Mouse (Mus musculus) effector memory CD4-positive, alpha-beta T cell, adult 5 months (primary cell): ENCODE measurements around the gene Ces2g. TPM values are rescaled to one million over a fixed set of nuclear protein-coding genes. Genes with fewer than 3 reads are reported as not detected.

Experiments
- polyA plus RNA-seq: library from polyadenylated mRNA; unstranded; fragments of 100-300 nt; shearing (Covaris generic); gene quantifications from one replicate; pipeline ENCODE4 v1.2.1, GENCODE M21; 2017

Gene Ces2g
- not detected for polyA plus RNA-seq

DNA sequence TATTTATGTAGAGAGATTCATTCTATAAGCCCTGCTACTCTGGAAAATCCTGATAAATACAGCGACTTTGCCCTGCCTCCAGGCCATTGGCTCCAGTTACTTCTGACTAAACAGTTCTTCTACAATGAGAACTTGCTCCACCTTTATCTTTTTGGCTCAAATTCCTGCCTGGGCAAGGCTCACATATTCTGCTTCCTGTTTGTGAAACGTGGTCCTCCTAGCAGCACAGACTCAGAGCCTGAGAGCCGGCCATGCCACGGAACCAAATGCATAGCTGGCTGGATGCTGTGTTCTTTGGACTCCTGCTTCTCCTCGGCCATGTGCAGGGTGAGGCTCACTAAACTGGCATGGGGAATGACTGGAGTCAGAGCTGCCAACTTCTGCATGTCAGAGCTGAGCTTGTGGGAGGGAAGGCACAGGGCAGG, at the start of gene Ces2g:
Gene Ces2g (plus strand): TSS at position 182 of the 425 bp plus-strand sequence.

DNA sequence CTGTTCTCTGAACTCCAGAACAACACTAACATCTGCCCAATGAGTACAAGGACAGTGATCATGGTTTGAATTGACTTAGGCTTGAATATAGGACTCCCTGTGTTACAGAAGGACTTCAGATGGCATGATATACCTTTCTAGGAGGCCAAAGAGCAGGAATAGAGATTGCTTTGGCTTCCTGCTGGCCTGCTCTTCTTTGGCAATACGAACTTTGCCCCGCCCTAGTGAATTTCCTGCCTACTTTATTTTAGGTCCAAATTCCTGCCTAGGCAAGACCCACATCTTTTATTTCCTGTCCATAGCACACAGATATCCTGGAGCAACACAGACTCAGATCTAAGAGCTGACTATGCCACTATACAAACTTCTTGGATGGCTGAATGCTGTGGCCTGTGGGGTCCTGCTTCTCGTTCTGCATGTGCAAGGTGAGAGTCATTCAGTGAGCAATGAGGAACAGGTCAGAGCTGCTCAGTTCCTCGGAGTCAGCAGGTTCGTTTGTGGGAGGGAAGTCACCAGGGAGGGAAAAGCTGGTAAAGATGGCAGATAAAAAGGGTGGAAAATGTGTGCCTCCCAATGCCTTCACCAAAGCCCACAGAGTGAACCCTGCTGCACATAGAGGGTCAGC, 35.4 kb upstream of the Ces2g start, which contains the start of gene Ces2e:
Gene Ces2e (plus strand): TSS at position 289 of the 625 bp plus-strand sequence.

DNA sequence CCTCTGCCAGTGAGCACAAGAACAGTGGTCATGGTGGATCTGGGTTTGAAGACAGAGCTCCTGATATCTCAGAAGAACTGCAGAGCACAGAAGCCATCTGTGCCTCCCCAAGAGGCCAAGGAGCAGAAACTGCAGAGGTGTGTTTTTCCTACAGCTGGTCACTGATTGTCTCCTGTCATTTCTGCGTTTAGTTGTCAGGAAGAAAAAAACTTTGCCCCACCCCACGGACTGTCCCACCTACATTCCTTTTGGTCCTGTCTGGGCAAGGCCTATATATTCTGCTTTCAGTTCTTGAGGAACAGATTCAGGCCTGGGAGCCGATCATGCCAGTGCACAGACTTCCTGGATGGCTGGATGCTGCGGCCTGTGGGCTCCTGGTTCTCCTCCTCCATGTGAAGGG, 14.5 kb upstream of the Ces2g start, which contains the start of gene Ces2f:
Gene Ces2f (plus strand): TSS at position 301 of the 400 bp plus-strand sequence.

DNA sequence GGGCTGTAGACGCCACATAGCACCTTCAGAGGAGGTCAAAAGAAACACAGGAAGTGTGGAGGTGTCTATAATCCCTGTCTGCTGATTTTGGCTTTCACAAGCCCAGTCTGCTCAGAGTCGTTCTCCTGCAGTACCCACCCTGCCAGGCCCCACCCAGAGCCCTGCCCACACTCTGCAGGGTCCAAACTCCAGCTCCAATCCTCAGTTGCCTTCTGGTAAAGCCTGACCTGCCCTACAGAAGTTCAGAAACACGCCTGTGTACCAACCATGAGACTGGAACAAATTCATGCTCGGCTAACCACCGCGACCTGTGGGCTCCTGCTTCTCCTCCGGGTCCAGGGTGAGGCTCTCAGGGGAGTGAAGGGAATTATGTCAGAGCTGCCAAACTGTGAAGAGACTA, 39.1 kb downstream of the Ces2g start, which contains the start of gene Ces2h:
Gene Ces2h (plus strand): TSS at position 268 of the 400 bp plus-strand sequence.

Other genes with a start within 250 kb of the Ces2g start
- gene Ces2a, start 227.7 kb upstream of the Ces2g start, polyA plus RNA-seq: not detected
- not detected for gene Ces2b, start 130.1 kb upstream of the Ces2g start, polyA plus RNA-seq
- gene Ces2c, start 114.7 kb upstream of the Ces2g start, polyA plus RNA-seq: 22.0 TPM
- gene Ces2e, start 35.5 kb upstream of the Ces2g start, polyA plus RNA-seq: not detected
- not detected for gene Ces2f, start 14.4 kb upstream of the Ces2g start, polyA plus RNA-seq
- not detected for gene Ces2h, start 39.1 kb downstream of the Ces2g start, polyA plus RNA-seq
- gene Ces3a, start 86.9 kb downstream of the Ces2g start, polyA plus RNA-seq: not detected
- not detected for gene Ces3b, start 122.0 kb downstream of the Ces2g start, polyA plus RNA-seq
- not detected for gene Ces4a, start 170.1 kb downstream of the Ces2g start, polyA plus RNA-seq
- gene Cbfb, start 209.0 kb downstream of the Ces2g start, polyA plus RNA-seq: 91.0 TPM